Mouse (Mus musculus): ENCODE data around the gene Nup210l. TPM values are rescaled to one million over a fixed set of nuclear protein-coding genes. Genes with fewer than 3 reads are reported as not detected.
A peak's percentile ranks its signal among the peaks of the same experiment; 100 is the strongest.

The Nup210l gene
- polyA plus RNA-seq (2015; fragmentation: Nextera tagmentation; extraction: Ambion mirVana) = 0.16 and 0.17 TPM in 2 replicates

GRCm38 (mm10) chr3:90103938-90104337 is at the start of gene Nup210l:
Gene Nup210l, plus strand, starts transcription at chr3:90104132.
- Histone ChIP-seq H3K27ac (ENCODE audit: low read length) (no peak within 1 kb of the TSS), H3K36me3 (ENCODE audit: control insufficient read depth, insufficient read depth, low read length) (peaks cover 4% of the 10 kb centered on the region; the same call in 1 of the 2 replicates), H3K4me1 (ENCODE audit: control insufficient read depth, insufficient read depth, low read length) (no peaks in the 10 kb centered on the region), H3K4me3 (ENCODE audit: low read length) (no peak within 1 kb of the TSS), H3K4me2 (ENCODE audit: low read depth, low read length) (no peak within 1 kb of the TSS), H3K9ac (ENCODE audit: low read depth, low read length) (no peak within 1 kb of the TSS), H3K27me3 (replicated peaks; ENCODE audit: control insufficient read depth, insufficient read depth, low read length) (no peaks in the 10 kb centered on the region), H3K9me3 (ENCODE audit: control insufficient read depth, low read length) (no peaks in the 10 kb centered on the region)
- 86% methylated on average over 13 of the region's 13 CpGs for WGBS
- ATAC-seq = no peak

DNA sequence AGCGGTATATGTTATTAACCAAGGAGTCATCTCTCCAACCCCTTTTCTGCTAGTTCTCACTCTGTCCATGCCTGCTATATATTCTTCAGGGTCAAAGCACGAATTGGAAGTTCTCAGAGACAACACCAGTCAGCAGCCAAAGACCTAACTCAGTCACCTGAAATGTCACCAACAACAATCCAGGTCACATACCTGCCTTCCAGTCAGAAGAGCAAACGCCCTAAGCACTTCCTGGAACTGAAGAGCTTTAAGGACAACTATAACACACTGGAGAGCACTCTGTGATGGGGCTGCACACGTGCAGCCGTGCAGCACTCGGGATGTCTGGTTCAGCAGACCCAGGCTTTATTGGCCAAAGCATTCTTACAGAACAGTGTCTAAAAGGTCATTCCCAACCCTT is 42.4 kb upstream of the Nup210l start:
- no peak for ATAC-seq
- H3K4me1 ChIP-seq (ENCODE audit: control insufficient read depth, insufficient read depth, low read length) = no peaks in the 10 kb centered on the region
- peaks cover 9% of the 10 kb centered on the region; the same call in 1 of the 2 replicates for H3K36me3 ChIP-seq (ENCODE audit: control insufficient read depth, insufficient read depth, low read length)
- H3K27me3 ChIP-seq (replicated peaks; ENCODE audit: control insufficient read depth, insufficient read depth, low read length) = no peaks in the 10 kb centered on the region
- 93% methylated on average over 6 of the region's 6 CpGs for WGBS
- no peak overlapping the region for H3K4me2 ChIP-seq (ENCODE audit: low read depth, low read length)
- no peaks in the 10 kb centered on the region for H3K9me3 ChIP-seq (ENCODE audit: control insufficient read depth, low read length)
- no peak overlapping the region for H3K4me3 ChIP-seq (ENCODE audit: low read length)
- H3K27ac ChIP-seq (ENCODE audit: low read length) = no peak overlapping the region
- no peak overlapping the region for H3K9ac ChIP-seq (ENCODE audit: low read depth, low read length)

- H3K27me3 ChIP-seq (replicated peaks; ENCODE audit: control insufficient read depth, insufficient read depth, low read length) = no peaks in the 10 kb centered on the region
- 0 out of 2 replicates have a peak, but pooled peaks cover 3% of the 10 kb centered on the region for H3K36me3 ChIP-seq (ENCODE audit: control insufficient read depth, insufficient read depth, low read length)
- H3K4me3 ChIP-seq (ENCODE audit: low read length) = no peak overlapping the region
- no peaks in the 10 kb centered on the region for H3K9me3 ChIP-seq (ENCODE audit: control insufficient read depth, low read length)
- H3K27ac ChIP-seq (ENCODE audit: low read length) = no peak overlapping the region
- no peak overlapping the region for H3K4me2 ChIP-seq (ENCODE audit: low read depth, low read length)
- ATAC-seq = no peak
- H3K4me1 ChIP-seq (ENCODE audit: control insufficient read depth, insufficient read depth, low read length) = no peaks in the 10 kb centered on the region
- WGBS = 71% methylated on average over 2 of the region's 2 CpGs
- no peak overlapping the region for H3K9ac ChIP-seq (ENCODE audit: low read depth, low read length)
Measured at GRCm38 (mm10) chr3:90062539-90062938, 41.4 kb upstream of the Nup210l start.

GRCm38 (mm10) chr3:90064383-90064782 is 39.5 kb upstream of the Nup210l start:
- Histone ChIP-seq H3K27ac (ENCODE audit: low read length) (no peak overlapping the region), H3K9me3 (ENCODE audit: control insufficient read depth, low read length) (no peaks in the 10 kb centered on the region), H3K27me3 (replicated peaks; ENCODE audit: control insufficient read depth, insufficient read depth, low read length) (no peaks in the 10 kb centered on the region), H3K4me2 (ENCODE audit: low read depth, low read length) (no peak overlapping the region), H3K4me3 (ENCODE audit: low read length) (no peak overlapping the region), H3K4me1 (ENCODE audit: control insufficient read depth, insufficient read depth, low read length) (no peaks in the 10 kb centered on the region), H3K36me3 (ENCODE audit: control insufficient read depth, insufficient read depth, low read length) (no peaks in the 10 kb centered on the region), H3K9ac (ENCODE audit: low read depth, low read length) (no peak overlapping the region)
- 86% methylated on average over 3 of the region's 3 CpGs for WGBS
- no peak for ATAC-seq

DNA sequence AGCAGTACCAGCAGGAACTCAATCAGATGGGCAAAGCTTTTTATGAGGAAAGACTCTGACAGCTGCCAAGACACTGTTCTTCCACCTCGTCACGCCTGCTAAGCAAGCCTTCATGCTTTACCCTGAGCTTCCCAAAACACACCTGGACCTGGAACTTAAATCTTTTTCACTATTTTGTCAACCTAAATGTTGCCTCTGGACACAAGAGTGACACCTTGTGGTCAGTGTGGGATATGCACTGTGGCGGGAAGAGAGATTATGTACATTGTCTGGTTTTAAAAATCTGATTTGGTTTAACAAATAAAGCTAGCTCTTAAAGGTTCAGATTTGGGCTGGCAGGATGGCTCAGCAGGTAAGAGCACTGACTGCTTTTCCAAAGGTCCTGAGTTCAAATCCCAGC is 38.4 kb upstream of the Nup210l start:
- Histone ChIP-seq H3K4me2 (ENCODE audit: low read depth, low read length) (no peak overlapping the region), H3K4me3 (ENCODE audit: low read length) (no peak overlapping the region), H3K9ac (ENCODE audit: low read depth, low read length) (no peak overlapping the region), H3K27me3 (replicated peaks; ENCODE audit: control insufficient read depth, insufficient read depth, low read length) (no peaks in the 10 kb centered on the region), H3K36me3 (ENCODE audit: control insufficient read depth, insufficient read depth, low read length) (no peaks in the 10 kb centered on the region), H3K9me3 (ENCODE audit: control insufficient read depth, low read length) (no peaks in the 10 kb centered on the region), H3K4me1 (ENCODE audit: control insufficient read depth, insufficient read depth, low read length) (no peaks in the 10 kb centered on the region), H3K27ac (ENCODE audit: low read length) (no peak overlapping the region)
- ATAC-seq = no peak
- 61% methylated on average over 3 of the region's 3 CpGs for whole genome bisulfite sequencing

DNA sequence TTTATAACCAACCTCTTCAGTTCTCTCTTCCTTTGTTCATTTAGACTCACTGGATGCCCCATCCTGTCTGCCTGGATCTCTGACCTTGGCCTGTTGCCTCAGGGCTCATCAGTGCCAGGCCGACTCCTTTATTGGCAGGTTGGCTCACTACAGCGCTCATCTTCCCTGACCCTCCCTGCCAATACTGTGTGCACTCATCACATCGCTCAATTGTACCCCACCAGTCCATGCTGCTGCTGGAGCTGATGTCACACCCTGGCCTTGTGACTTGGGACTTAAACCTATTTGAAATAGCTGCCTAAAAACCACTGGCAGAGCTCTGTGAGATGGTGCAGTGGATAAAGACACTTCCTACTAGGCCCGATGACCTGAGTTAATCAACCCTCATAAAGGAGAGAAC is 36.1 kb upstream of the Nup210l start:
- Histone ChIP-seq H3K9me3 (ENCODE audit: control insufficient read depth, low read length) (no peaks in the 10 kb centered on the region), H3K9ac (ENCODE audit: low read depth, low read length) (no peak overlapping the region), H3K4me3 (ENCODE audit: low read length) (no peak overlapping the region), H3K27ac (ENCODE audit: low read length) (no peak overlapping the region), H3K4me1 (ENCODE audit: control insufficient read depth, insufficient read depth, low read length) (no peaks in the 10 kb centered on the region), H3K36me3 (ENCODE audit: control insufficient read depth, insufficient read depth, low read length) (no peaks in the 10 kb centered on the region), H3K27me3 (replicated peaks; ENCODE audit: control insufficient read depth, insufficient read depth, low read length) (no peaks in the 10 kb centered on the region), H3K4me2 (ENCODE audit: low read depth, low read length) (no peak overlapping the region)
- ATAC-seq = no peak
- WGBS = 79% methylated on average over 4 of the region's 4 CpGs

GRCm38 (mm10) chr3:90069688-90070087 is 34.2 kb upstream of the Nup210l start:
- H3K27me3 ChIP-seq (replicated peaks; ENCODE audit: control insufficient read depth, insufficient read depth, low read length) = no peaks in the 10 kb centered on the region
- 68% methylated on average over 7 of the region's 7 CpGs for WGBS
- H3K9ac ChIP-seq (ENCODE audit: low read depth, low read length) = no peak overlapping the region
- H3K36me3 ChIP-seq (ENCODE audit: control insufficient read depth, insufficient read depth, low read length) = no peaks in the 10 kb centered on the region
- H3K4me3 ChIP-seq (ENCODE audit: low read length) = no peak overlapping the region
- H3K27ac ChIP-seq (ENCODE audit: low read length) = no peak overlapping the region
- no peaks in the 10 kb centered on the region for H3K4me1 ChIP-seq (ENCODE audit: control insufficient read depth, insufficient read depth, low read length)
- H3K4me2 ChIP-seq (ENCODE audit: low read depth, low read length) = no peak overlapping the region
- H3K9me3 ChIP-seq (ENCODE audit: control insufficient read depth, low read length) = no peaks in the 10 kb centered on the region
- no peak for ATAC-seq

DNA sequence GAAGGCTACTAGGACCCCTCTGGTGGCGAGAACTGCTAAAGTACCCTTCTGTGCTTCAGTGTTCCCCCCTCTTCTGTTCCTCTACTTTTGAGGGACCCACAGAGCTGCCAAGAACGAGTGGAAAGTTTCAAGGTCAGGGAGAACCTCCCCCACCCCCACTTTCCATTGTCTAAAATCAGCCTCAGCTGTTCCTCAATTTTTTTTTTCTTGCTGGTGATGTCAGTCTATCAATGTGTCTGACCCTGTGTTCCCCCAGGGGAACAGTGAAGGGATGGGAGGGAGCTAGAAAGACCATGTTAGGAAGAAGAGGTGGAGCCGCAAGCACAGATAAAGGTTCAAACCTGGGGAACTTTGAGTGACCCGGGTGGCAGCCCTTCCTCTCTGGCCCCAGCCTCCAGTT is 31.6 kb upstream of the Nup210l start, which contains the start of gene Tpm3:
Tpm3 (plus strand) TSS at position 356 of the 400 bp plus-strand sequence.
- H3K9me3 ChIP-seq (ENCODE audit: control insufficient read depth, low read length) = no peaks in the 10 kb centered on the region
- ATAC-seq = no peak
- H3K27me3 ChIP-seq (replicated peaks; ENCODE audit: control insufficient read depth, insufficient read depth, low read length) = no peaks in the 10 kb centered on the region
- H3K27ac ChIP-seq (ENCODE audit: low read length) = no peak within 1 kb of the TSS
- peaks cover 5% of the 10 kb centered on the region for H3K4me1 ChIP-seq (ENCODE audit: control insufficient read depth, insufficient read depth, low read length)
- 61% methylated on average over 4 of the region's 4 CpGs for WGBS
- no peak within 1 kb of the TSS for H3K9ac ChIP-seq (ENCODE audit: low read depth, low read length)
- no peak within 1 kb of the TSS for H3K4me3 ChIP-seq (ENCODE audit: low read length)
- H3K36me3 ChIP-seq (ENCODE audit: control insufficient read depth, insufficient read depth, low read length) = no peaks in the 10 kb centered on the region
- H3K4me2 ChIP-seq (ENCODE audit: low read depth, low read length) = no peak within 1 kb of the TSS

DNA sequence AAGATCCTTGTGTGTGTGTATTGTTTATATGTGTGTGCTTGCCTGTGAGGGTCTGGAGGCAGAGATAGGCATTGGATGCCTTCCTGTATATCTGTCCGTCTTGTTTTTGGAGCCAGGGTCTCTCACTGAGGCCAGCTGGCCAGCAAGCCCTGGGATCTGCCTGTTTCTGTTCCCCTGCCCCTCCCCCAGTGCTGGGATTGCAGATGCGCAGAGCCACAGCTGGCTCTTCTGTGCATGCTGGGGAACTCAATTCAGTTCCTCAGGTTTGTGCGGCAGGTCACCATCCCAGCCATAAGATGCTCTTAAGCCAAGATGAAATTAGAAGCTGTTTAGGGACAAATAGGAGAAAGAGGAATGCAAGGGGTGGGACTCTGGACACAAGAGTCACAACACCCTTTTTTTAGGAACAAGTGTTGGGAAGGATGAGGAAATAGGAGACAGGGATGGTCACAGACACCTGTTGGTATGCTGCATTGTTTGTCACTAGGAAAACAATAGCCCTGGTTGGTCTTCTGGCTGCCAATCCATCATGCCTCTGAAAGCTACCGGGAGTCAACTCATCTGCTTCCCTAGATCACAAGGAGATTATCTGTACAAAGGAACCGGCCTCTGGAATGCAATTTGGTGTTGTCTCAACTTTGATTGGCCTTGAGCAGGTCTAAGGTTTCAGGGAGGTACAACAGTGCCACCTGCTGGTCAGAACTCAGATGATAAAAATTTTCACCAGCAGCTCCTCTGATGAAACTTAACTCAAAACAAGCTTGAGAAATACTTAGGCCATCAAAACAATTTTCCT is 26.8 kb upstream of the Nup210l start:
- H3K9me3 ChIP-seq (ENCODE audit: control insufficient read depth, low read length) = no peaks in the 10 kb centered on the region
- peaks cover 11% of the 10 kb centered on the region for H3K4me1 ChIP-seq (ENCODE audit: control insufficient read depth, insufficient read depth, low read length)
- 0 out of 2 replicates have a peak overlapping the region, but pooled peaks have one; percentile 32 for H3K4me2 ChIP-seq (ENCODE audit: low read depth, low read length)
- H3K27me3 ChIP-seq (replicated peaks; ENCODE audit: control insufficient read depth, insufficient read depth, low read length) = no peaks in the 10 kb centered on the region
- no peaks in the 10 kb centered on the region for H3K36me3 ChIP-seq (ENCODE audit: control insufficient read depth, insufficient read depth, low read length)
- ATAC-seq = no peak
- WGBS = 18% methylated on average over 5 of the region's 5 CpGs
- H3K9ac ChIP-seq (ENCODE audit: low read depth, low read length) = 0 out of 2 replicates have a peak overlapping the region, but pooled peaks have one; percentile 16
- no peak overlapping the region for H3K4me3 ChIP-seq (ENCODE audit: low read length)
- no peak overlapping the region for H3K27ac ChIP-seq (ENCODE audit: low read length)

Data from intestine, embryonic 16.5 days (tissue).